Mouse (Mus musculus) olfactory bulb, adult 2 months (tissue): ENCODE data around the gene Usp3.

Experiments
- CTCF ChIP-seq: fragments of 200-500 bp; IDR thresholded peaks from 2 replicates; pipeline ENCODE4 v1.5.1; 2012; ENCODE audit warnings: low read depth, mild to moderate bottlenecking, low read length, moderate library complexity; ENCODE audit not compliant: insufficient read depth
- POLR2A ChIP-seq: fragments of 200-500 bp; IDR thresholded peaks from 2 replicates; pipeline ENCODE4 v1.6.1; 2012; ENCODE audit warnings: mild to moderate bottlenecking, low read depth, low read length, moderate library complexity; ENCODE audit not compliant: insufficient read depth

- TF ChIP-seq POLR2A, result no peak
- TF ChIP-seq CTCF, result no peak
Observed at GRCm38 (mm10) chr9:66506424-66506823, 86.5 kb downstream of the Usp3 start.
